Mouse (Mus musculus): ENCODE data around the gene Arsb. TPM values are rescaled to one million over a fixed set of nuclear protein-coding genes. Genes with fewer than 3 reads are reported as not detected.

The Arsb gene
- polyA plus RNA-seq, 1 experiment, result not detected

GRCm38 (mm10) chr13:93829565-93830293, 58.3 kb downstream of the Arsb start:
- H3K4me1 ChIP-seq (ENCODE audit: control insufficient read depth, insufficient read depth, low read length), result peaks cover 2% of the 10 kb centered on the region; the same call in 1 of the 2 replicates
- H3K27ac ChIP-seq (ENCODE audit: insufficient read depth, low read depth, low read length), result no peak overlapping the region
- 73% methylated on average over 2 of the region's 2 CpGs for WGBS
- TF ChIP-seq CTCF (IDR thresholded peaks at IDR 0.05; ENCODE audit: insufficient read depth, low read depth, low read length) (no peak), POLR2A (IDR thresholded peaks at IDR 0.05; ENCODE audit: insufficient read depth, low read depth, low read length) (no peak)
- H3K4me3 ChIP-seq (ENCODE audit: insufficient read depth, low read depth, low read length), result no peak overlapping the region

- WGBS, result 85% methylated on average over 6 of the region's 6 CpGs
- peaks cover 2% of the 10 kb centered on the region; the same call in 1 of the 2 replicates for H3K4me1 ChIP-seq (ENCODE audit: control insufficient read depth, insufficient read depth, low read length)
- H3K27ac ChIP-seq (ENCODE audit: insufficient read depth, low read depth, low read length), result no peak overlapping the region
- TF ChIP-seq POLR2A (IDR thresholded peaks at IDR 0.05; ENCODE audit: insufficient read depth, low read depth, low read length) (no peak), CTCF (IDR thresholded peaks at IDR 0.05; ENCODE audit: insufficient read depth, low read depth, low read length) (no peak)
- no peak overlapping the region for H3K4me3 ChIP-seq (ENCODE audit: insufficient read depth, low read depth, low read length)
These were observed 58.8 kb downstream of the Arsb start for GRCm38 (mm10) chr13:93830294-93830645.

- no peak for TF ChIP-seq CTCF (IDR thresholded peaks at IDR 0.05; ENCODE audit: insufficient read depth, low read depth, low read length)
- TF ChIP-seq POLR2A (IDR thresholded peaks at IDR 0.05; ENCODE audit: insufficient read depth, low read depth, low read length), result no peak
- Histone ChIP-seq H3K27ac (ENCODE audit: insufficient read depth, low read depth, low read length) (no peak overlapping the region), H3K4me3 (ENCODE audit: insufficient read depth, low read depth, low read length) (no peak overlapping the region), H3K4me1 (ENCODE audit: control insufficient read depth, insufficient read depth, low read length) (peaks cover 6% of the 10 kb centered on the region)
- WGBS, result 84% methylated on average over 12 of the region's 12 CpGs
These were observed 66.2 kb downstream of the Arsb start for GRCm38 (mm10) chr13:93837481-93838225.

GRCm38 (mm10) chr13:93838431-93839136, 67.2 kb downstream of the Arsb start:
- WGBS, result 58% methylated on average over 8 of the region's 8 CpGs
- H3K4me1 ChIP-seq (ENCODE audit: control insufficient read depth, insufficient read depth, low read length), result peaks cover 6% of the 10 kb centered on the region
- H3K4me3 ChIP-seq (ENCODE audit: insufficient read depth, low read depth, low read length), result no peak overlapping the region
- TF ChIP-seq POLR2A (IDR thresholded peaks at IDR 0.05; ENCODE audit: insufficient read depth, low read depth, low read length) (no peak), CTCF (IDR thresholded peaks at IDR 0.05; ENCODE audit: insufficient read depth, low read depth, low read length) (no peak)
- H3K27ac ChIP-seq (ENCODE audit: insufficient read depth, low read depth, low read length), result no peak overlapping the region

DNA sequence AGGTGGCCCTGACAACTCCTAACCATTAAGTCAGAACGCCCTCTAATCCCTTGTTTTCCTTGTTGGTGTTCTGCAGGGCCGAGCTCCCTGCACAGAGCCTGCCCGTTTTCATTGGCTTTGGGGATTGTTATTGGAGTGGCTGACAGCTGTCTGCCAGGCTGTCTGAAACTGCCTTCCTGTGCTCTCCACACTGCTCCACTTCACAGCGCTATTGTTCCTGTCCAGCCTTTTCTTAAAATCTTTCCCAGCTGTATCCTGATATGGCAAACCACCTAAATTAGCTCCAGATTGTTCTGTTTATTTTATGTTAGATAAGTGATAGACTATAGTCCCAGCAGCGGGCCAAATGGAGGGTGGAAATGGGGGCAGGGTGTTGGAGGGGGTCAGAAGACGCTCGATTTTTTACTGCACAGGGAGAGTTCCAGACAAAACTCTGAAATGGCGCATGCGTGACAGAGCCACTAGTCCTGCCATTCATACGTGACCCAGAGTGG, 67.8 kb downstream of the Arsb start:
- 48% methylated on average over 10 of the region's 10 CpGs for WGBS

GRCm38 (mm10) chr13:93839721-93840120, 68.3 kb downstream of the Arsb start:
- no peak overlapping the region for H3K4me3 ChIP-seq (ENCODE audit: insufficient read depth, low read depth, low read length)
- TF ChIP-seq CTCF (IDR thresholded peaks at IDR 0.05; ENCODE audit: insufficient read depth, low read depth, low read length) (no peak), POLR2A (IDR thresholded peaks at IDR 0.05; ENCODE audit: insufficient read depth, low read depth, low read length) (no peak)
- H3K27ac ChIP-seq (ENCODE audit: insufficient read depth, low read depth, low read length), result no peak overlapping the region
- WGBS, result 64% methylated on average over 2 of the region's 2 CpGs
- H3K4me1 ChIP-seq (ENCODE audit: control insufficient read depth, insufficient read depth, low read length), result peaks cover 6% of the 10 kb centered on the region

More for the DNA sequence above, 67.8 kb downstream of the Arsb start:
- H3K27ac ChIP-seq (ENCODE audit: insufficient read depth, low read depth, low read length), result no peak overlapping the region
- no peak overlapping the region for H3K4me3 ChIP-seq (ENCODE audit: insufficient read depth, low read depth, low read length)
- TF ChIP-seq POLR2A (IDR thresholded peaks at IDR 0.05; ENCODE audit: insufficient read depth, low read depth, low read length) (no peak), CTCF (IDR thresholded peaks at IDR 0.05; ENCODE audit: insufficient read depth, low read depth, low read length) (no peak)
- H3K4me1 ChIP-seq (ENCODE audit: control insufficient read depth, insufficient read depth, low read length), result peaks cover 6% of the 10 kb centered on the region

DNA sequence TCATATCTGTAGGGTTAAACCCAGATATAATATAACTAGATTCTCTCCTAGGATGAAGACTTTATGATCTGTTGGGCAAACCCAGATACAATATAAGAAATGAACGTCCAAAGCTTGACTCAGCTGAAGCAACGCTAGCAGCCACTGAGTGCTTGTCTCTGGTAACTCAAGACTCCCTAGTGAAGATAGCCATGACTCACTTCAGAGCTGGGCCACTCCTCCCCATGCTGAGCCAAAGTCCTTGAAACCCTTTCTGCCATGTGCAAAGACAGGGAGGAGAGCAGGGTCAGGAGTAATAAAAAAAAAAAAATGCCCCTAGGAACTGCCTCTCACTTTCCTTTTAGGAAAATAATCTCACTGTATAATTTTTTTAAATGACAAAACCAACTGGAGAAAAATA, 68.7 kb downstream of the Arsb start:
- Histone ChIP-seq H3K27ac (ENCODE audit: insufficient read depth, low read depth, low read length) (no peak overlapping the region), H3K4me1 (ENCODE audit: control insufficient read depth, insufficient read depth, low read length) (peaks cover 6% of the 10 kb centered on the region), H3K4me3 (ENCODE audit: insufficient read depth, low read depth, low read length) (no peak overlapping the region)
- TF ChIP-seq POLR2A (IDR thresholded peaks at IDR 0.05; ENCODE audit: insufficient read depth, low read depth, low read length) (no peak), CTCF (IDR thresholded peaks at IDR 0.05; ENCODE audit: insufficient read depth, low read depth, low read length) (no peak)
- 42% methylated on average over 2 of the region's 2 CpGs for WGBS

GRCm38 (mm10) chr13:93846831-93847518, 75.5 kb downstream of the Arsb start:
- Histone ChIP-seq H3K27ac (ENCODE audit: insufficient read depth, low read depth, low read length) (no peak overlapping the region), H3K4me1 (ENCODE audit: control insufficient read depth, insufficient read depth, low read length) (no peaks in the 10 kb centered on the region), H3K4me3 (ENCODE audit: insufficient read depth, low read depth, low read length) (no peak overlapping the region)
- TF ChIP-seq POLR2A (IDR thresholded peaks at IDR 0.05; ENCODE audit: insufficient read depth, low read depth, low read length) (no peak), CTCF (IDR thresholded peaks at IDR 0.05; ENCODE audit: insufficient read depth, low read depth, low read length) (no peak)
- 76% methylated on average over 10 of the region's 10 CpGs for WGBS
